Mouse (Mus musculus): ENCODE data around the gene Fam3a. TPM values are rescaled to one million over a fixed set of nuclear protein-coding genes. Genes with fewer than 3 reads are reported as not detected.

Fam3a gene
- polyA plus RNA-seq, 1 experiment from 2014 or later: 37.5 TPM

Other genes with a start within 250 kb of the Fam3a start
- gene Tex28, start 225.4 kb downstream of the Fam3a start, polyA plus RNA-seq (2015; fragmentation: Nextera tagmentation; extraction: Ambion mirVana): not detected in 2 replicates
- 0.05 and 0.07 TPM in 2 replicates for gene Tktl1, start 216.0 kb downstream of the Fam3a start, polyA plus RNA-seq (2015; fragmentation: Nextera tagmentation; extraction: Ambion mirVana)
- 87.8 and 92.0 TPM in 2 replicates for gene Flna, start 143.5 kb downstream of the Fam3a start, polyA plus RNA-seq (2015; fragmentation: Nextera tagmentation; extraction: Ambion mirVana)
- gene Emd, start 138.6 kb downstream of the Fam3a start, polyA plus RNA-seq (2015; fragmentation: Nextera tagmentation; extraction: Ambion mirVana): 14.5 and 16.7 TPM in 2 replicates
- gene Rpl10, start 122.5 kb downstream of the Fam3a start, polyA plus RNA-seq (2015; fragmentation: Nextera tagmentation; extraction: Ambion mirVana): 396 and 404 TPM in 2 replicates
- 73.2 and 80.1 TPM in 2 replicates for gene Taz, start 111.4 kb downstream of the Fam3a start, polyA plus RNA-seq (2015; fragmentation: Nextera tagmentation; extraction: Ambion mirVana)
- 4.4 and 4.7 TPM in 2 replicates for gene Dnase1l1, start 110.9 kb downstream of the Fam3a start, polyA plus RNA-seq (2015; fragmentation: Nextera tagmentation; extraction: Ambion mirVana)
- gene Atp6ap1, start 96.2 kb downstream of the Fam3a start, polyA plus RNA-seq (2015; fragmentation: Nextera tagmentation; extraction: Ambion mirVana): 284 and 300 TPM in 2 replicates
- 868 and 983 TPM in 2 replicates for gene Gdi1, start 88.3 kb downstream of the Fam3a start, polyA plus RNA-seq (2015; fragmentation: Nextera tagmentation; extraction: Ambion mirVana)
- 57.7 and 61.0 TPM in 2 replicates for gene Fam50a, start 80.2 kb downstream of the Fam3a start, polyA plus RNA-seq (2015; fragmentation: Nextera tagmentation; extraction: Ambion mirVana)
- gene Plxna3, start 64.2 kb downstream of the Fam3a start, polyA plus RNA-seq (2015; fragmentation: Nextera tagmentation; extraction: Ambion mirVana): 53.6 and 55.5 TPM in 2 replicates
- gene Lage3, start 39.7 kb downstream of the Fam3a start, polyA plus RNA-seq (2015; fragmentation: Nextera tagmentation; extraction: Ambion mirVana): 73.4 and 75.9 TPM in 2 replicates
- gene Ubl4a, start 20.1 kb downstream of the Fam3a start, polyA plus RNA-seq (2015; fragmentation: Nextera tagmentation; extraction: Ambion mirVana): 67.7 and 71.0 TPM in 2 replicates
- gene Slc10a3, start 19.9 kb downstream of the Fam3a start, polyA plus RNA-seq (2015; fragmentation: Nextera tagmentation; extraction: Ambion mirVana): 7.7 and 8.4 TPM in 2 replicates
- gene Ikbkg, start within 50 bp of the Fam3a start, polyA plus RNA-seq (2015; fragmentation: Nextera tagmentation; extraction: Ambion mirVana): 15.7 and 16.7 TPM in 2 replicates
- gene G6pdx, start 35.9 kb upstream of the Fam3a start, polyA plus RNA-seq (2015; fragmentation: Nextera tagmentation; extraction: Ambion mirVana): 46.3 and 53.2 TPM in 2 replicates
- gene Gm6880, start 88.1 kb upstream of the Fam3a start, polyA plus RNA-seq (2015; fragmentation: Nextera tagmentation; extraction: Ambion mirVana): not detected in 2 replicates
- gene Olfr1326-ps1, start 181.6 kb upstream of the Fam3a start, polyA plus RNA-seq (2015; fragmentation: Nextera tagmentation; extraction: Ambion mirVana): not detected in 2 replicates
- gene Olfr1325, start 199.4 kb upstream of the Fam3a start, polyA plus RNA-seq (2015; fragmentation: Nextera tagmentation; extraction: Ambion mirVana): not detected in 2 replicates